Mouse (Mus musculus) neural tube, embryonic 14.5 days (tissue): ENCODE measurements at regions not wholly inside any gene's neighbourhood (a gene's known extent, or its start where the extent isn't known, plus 50 kb on each side); places are given as distances from the start of the nearest gene placed in this dataset.

Source experiments
- ATAC-seq: fragments of 200-750 bp; cut with Nextera tagmentation; 2 replicates; pipeline ENCODE4 v1.8.0; 2017; ENCODE audit warnings: low read depth, mild to moderate bottlenecking, moderate TSS enrichment, moderate library complexity
- H3K27ac ChIP-seq: fragments of 300-500 bp; sonication (generic); 2 replicates; pipeline ENCODE4 v1.5.1; 2014; ENCODE audit warnings: low read depth, mild to moderate bottlenecking, control low read depth, low read length, moderate library complexity, mixed read lengths
- H3K27me3 ChIP-seq: fragments of 300-500 bp; sonication (generic); 2 replicates; pipeline ENCODE4 v1.6.1; 2014; ENCODE audit warnings: low read length; ENCODE audit not compliant: control insufficient read depth, insufficient read depth
- H3K36me3 ChIP-seq: fragments of 300-500 bp; sonication (generic); 2 replicates; pipeline ENCODE4 v1.6.1; 2014; ENCODE audit warnings: low read length, mixed read lengths; ENCODE audit not compliant: control insufficient read depth, insufficient read depth
- H3K4me1 ChIP-seq: fragments of 300-500 bp; sonication (generic); 2 replicates; pipeline ENCODE4 v1.6.1; 2014; ENCODE audit warnings: low read length; ENCODE audit not compliant: control insufficient read depth, insufficient read depth
- H3K4me2 ChIP-seq: fragments of 300-500 bp; sonication (generic); 2 replicates; pipeline ENCODE4 v1.6.1; 2014; ENCODE audit warnings: mild to moderate bottlenecking, low read depth, low read length, control low read depth
- H3K4me3 ChIP-seq: fragments of 300-500 bp; sonication (generic); 2 replicates; pipeline ENCODE4 v1.5.1; 2014; ENCODE audit warnings: low read depth, low read length, control low read depth, mixed read lengths
- H3K9ac ChIP-seq: fragments of 300-500 bp; sonication (generic); replicated peaks from 2 replicates; pipeline ENCODE4 v1.6.1; 2014; ENCODE audit warnings: low read depth, mild to moderate bottlenecking, control low read depth, low read length, mixed read lengths
- H3K9me3 ChIP-seq: fragments of 300-500 bp; sonication (generic); 2 replicates; pipeline ENCODE4 v1.6.1; 2016; ENCODE audit warnings: low read length; ENCODE audit not compliant: control insufficient read depth
- WGBS: fragments of 180-500 bp; shearing (Covaris S2); extraction: QIAGEN DNeasy Blood & Tissue Kit; methylation state at CpG from one replicate; pipeline ENCODE4 v1.1.7; 2014; 5-methylcytosine and 5-hydroxymethylcytosine counted together

- no peaks in the 10 kb centered on the region for H3K36me3 ChIP-seq
Observed at GRCm38 (mm10) chr1:52553871-52554270, 53.4 kb upstream of the Nab1 start.

GRCm38 (mm10) chr1:52565812-52566211 is 64.7 kb upstream of the Nemp2 start:
- Histone ChIP-seq H3K4me3 (no peak overlapping the region), H3K36me3 (no peaks in the 10 kb centered on the region), H3K4me2 (no peak overlapping the region), H3K4me1 (no peaks in the 10 kb centered on the region), H3K27me3 (no peaks in the 10 kb centered on the region), H3K27ac (no peak overlapping the region), H3K9ac (no peak overlapping the region), H3K9me3 (no peaks in the 10 kb centered on the region)
- ATAC-seq: no peak
- WGBS: 53% methylated on average over 6 of the region's 6 CpGs

More at GRCm38 (mm10) chr1:52553871-52554270, 53.4 kb upstream of the Nab1 start:
- WGBS: 82% methylated on average over 4 of the region's 4 CpGs
- H3K4me3 ChIP-seq: no peak overlapping the region
- no peaks in the 10 kb centered on the region for H3K4me1 ChIP-seq
- H3K9me3 ChIP-seq: no peaks in the 10 kb centered on the region
- no peak overlapping the region for H3K4me2 ChIP-seq
- no peak overlapping the region for H3K9ac ChIP-seq
- no peak for ATAC-seq
- no peak overlapping the region for H3K27ac ChIP-seq
- no peaks in the 10 kb centered on the region for H3K27me3 ChIP-seq

DNA sequence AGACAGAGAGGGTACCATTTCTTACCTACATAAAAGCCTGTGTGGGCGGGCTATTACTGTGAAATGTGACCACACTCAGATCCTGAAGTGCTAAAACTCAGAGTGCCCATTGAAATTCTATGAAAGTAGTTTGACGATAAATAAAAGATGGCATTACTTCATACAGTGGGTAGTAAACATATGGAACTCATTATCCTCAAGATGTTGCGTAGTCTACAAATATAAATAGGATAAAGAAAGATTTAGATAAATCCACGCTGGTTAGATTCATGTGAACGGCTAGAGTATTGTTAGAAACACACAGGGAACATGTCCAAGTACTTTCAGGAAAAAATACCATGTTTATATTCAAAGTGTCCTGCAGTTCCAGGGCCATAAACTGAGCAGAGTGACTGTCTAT is 58.8 kb upstream of the Nemp2 start:
- H3K9ac ChIP-seq: no peak overlapping the region
- no peaks in the 10 kb centered on the region for H3K27me3 ChIP-seq
- H3K9me3 ChIP-seq: no peaks in the 10 kb centered on the region
- no peak for ATAC-seq
- H3K4me2 ChIP-seq: no peak overlapping the region
- no peaks in the 10 kb centered on the region for H3K4me1 ChIP-seq
- no peak overlapping the region for H3K4me3 ChIP-seq
- no peak overlapping the region for H3K27ac ChIP-seq
- no peaks in the 10 kb centered on the region for H3K36me3 ChIP-seq
- WGBS: 84% methylated on average over 5 of the region's 5 CpGs

GRCm38 (mm10) chr1:52578298-52579056 is 52.0 kb upstream of the Nemp2 start:
- 65% methylated on average over 5 of the region's 5 CpGs for WGBS
- no peaks in the 10 kb centered on the region for H3K27me3 ChIP-seq
- H3K4me1 ChIP-seq: no peaks in the 10 kb centered on the region
- H3K27ac ChIP-seq: 0 out of 2 replicates have a peak overlapping the region, but pooled peaks have one; percentile 28
- H3K9me3 ChIP-seq: no peaks in the 10 kb centered on the region
- no peak overlapping the region for H3K4me2 ChIP-seq
- no peaks in the 10 kb centered on the region for H3K36me3 ChIP-seq
- H3K4me3 ChIP-seq: no peak overlapping the region
- peak; percentile 14; the same call in 1 of the 2 replicates for ATAC-seq
- no peak overlapping the region for H3K9ac ChIP-seq

DNA sequence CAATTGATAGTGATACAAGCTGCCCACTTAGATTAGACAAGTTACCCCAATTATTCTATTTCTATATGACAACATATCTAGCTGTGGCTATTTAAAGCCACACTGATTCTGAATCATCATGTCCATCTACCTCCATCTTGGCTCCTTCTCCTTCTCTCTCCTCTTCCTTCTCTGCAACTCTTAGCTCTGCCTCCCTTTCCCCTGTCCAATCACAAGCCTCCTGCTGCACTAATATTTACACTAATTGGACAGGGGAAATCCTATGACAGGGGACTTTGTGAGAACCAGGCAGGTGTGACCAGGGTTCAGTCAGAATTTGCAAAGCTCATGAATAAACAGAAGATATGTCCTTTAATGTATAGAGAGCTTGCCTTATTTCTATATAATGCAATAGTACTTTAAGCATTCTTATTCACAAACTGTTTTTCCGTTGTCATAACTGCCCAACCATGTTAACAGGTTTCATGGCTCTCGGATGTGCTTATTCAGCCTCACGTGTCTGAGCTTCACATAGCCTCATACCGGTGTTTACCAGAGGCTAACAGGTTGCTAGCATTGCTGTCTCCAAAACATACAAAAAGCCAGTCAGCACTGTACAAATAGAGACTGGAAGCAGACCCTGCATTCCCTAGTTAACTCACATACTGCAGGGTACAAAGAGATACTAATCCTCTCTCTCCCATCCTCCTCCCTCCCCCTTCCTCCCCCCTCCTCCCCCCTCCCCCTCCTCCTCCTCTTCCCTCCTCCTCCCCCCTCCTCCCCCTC is 50.2 kb upstream of the Nemp2 start:
- ATAC-seq: no peak
- no peak overlapping the region for H3K27ac ChIP-seq

More for the DNA sequence above, 50.2 kb upstream of the Nemp2 start:
- H3K4me3 ChIP-seq: no peak overlapping the region
- H3K4me2 ChIP-seq: no peak overlapping the region
- no peak overlapping the region for H3K9ac ChIP-seq
- no peaks in the 10 kb centered on the region for H3K4me1 ChIP-seq
- 90% methylated on average over 4 of the region's 4 CpGs for WGBS
- H3K9me3 ChIP-seq: no peaks in the 10 kb centered on the region
- H3K36me3 ChIP-seq: no peaks in the 10 kb centered on the region
- H3K27me3 ChIP-seq: no peaks in the 10 kb centered on the region
